Mouse (Mus musculus) heart, embryonic 16.5 days (tissue): ENCODE data around the gene Brap. TPM values are rescaled to one million over a fixed set of nuclear protein-coding genes. Genes with fewer than 3 reads are reported as not detected.
A peak's percentile ranks its signal among the peaks of the same experiment; 100 is the strongest.
"Not testable (repeated sequence)": the region's sequence is repeated elsewhere in the genome, so short reads cannot be mapped to it uniquely, and the experiment has no call there.

Experiments used
- ATAC-seq: fragments of 200-750 bp; cut with Nextera tagmentation; replicated peaks from 2 replicates; pipeline ENCODE4 v1.8.0; 2017; ENCODE audit warnings: moderate number of reproducible peaks; ENCODE audit not compliant: insufficient read depth, low FRiP score; ENCODE audit errors: extremely low read depth
- H3K27ac ChIP-seq: fragments of 300-500 bp; sonication (generic); 2 replicates; pipeline ENCODE4 v1.5.1; 2014; ENCODE audit warnings: mild to moderate bottlenecking, low read length, control low read depth, moderate library complexity
- H3K27me3 ChIP-seq: fragments of 300-500 bp; sonication (generic); 2 replicates; pipeline ENCODE4 v1.6.1; 2014; ENCODE audit warnings: low read length, mixed read lengths; ENCODE audit not compliant: control insufficient read depth, insufficient read depth
- H3K36me3 ChIP-seq: fragments of 300-500 bp; sonication (generic); 2 replicates; pipeline ENCODE4 v1.6.1; 2014; ENCODE audit not compliant: control insufficient read depth, insufficient read depth
- H3K4me1 ChIP-seq: fragments of 300-500 bp; sonication (generic); 2 replicates; pipeline ENCODE4 v1.6.1; 2014; ENCODE audit warnings: low read length, mixed read lengths; ENCODE audit not compliant: control insufficient read depth, insufficient read depth
- H3K4me2 ChIP-seq: fragments of 300-500 bp; sonication (generic); 2 replicates; pipeline ENCODE4 v1.6.1; 2014; ENCODE audit warnings: low read depth, mild to moderate bottlenecking, control low read depth, low read length
- H3K4me3 ChIP-seq: fragments of 300-500 bp; sonication (generic); 2 replicates; pipeline ENCODE4 v1.5.1; 2014; ENCODE audit warnings: mild to moderate bottlenecking, control low read depth, low read length
- H3K9ac ChIP-seq: fragments of 300-500 bp; sonication (generic); 2 replicates; pipeline ENCODE4 v1.6.1; 2014; ENCODE audit warnings: low read length, control low read depth
- H3K9me3 ChIP-seq: fragments of 300-500 bp; sonication (generic); replicated peaks from 2 replicates; pipeline ENCODE4 v1.6.1; 2016; ENCODE audit warnings: low read length; ENCODE audit not compliant: control insufficient read depth
- WGBS: fragments of 180-500 bp; shearing (Covaris S2); extraction: QIAGEN DNeasy Blood & Tissue Kit; methylation state at CpG from one replicate; pipeline ENCODE4 v1.1.7; 2014; 5-methylcytosine and 5-hydroxymethylcytosine counted together
- polyA plus RNA-seq: library from polyadenylated mRNA; unstranded; fragments of >200 nt; fragmentation: Nextera tagmentation; extraction: Ambion mirVana; gene quantifications from 2 replicates; pipeline ENCODE4 v1.2.1, GENCODE M21; 2015

Gene Brap
- polyA plus RNA-seq, 1 experiment from 2014 or later: 29.0 TPM

DNA sequence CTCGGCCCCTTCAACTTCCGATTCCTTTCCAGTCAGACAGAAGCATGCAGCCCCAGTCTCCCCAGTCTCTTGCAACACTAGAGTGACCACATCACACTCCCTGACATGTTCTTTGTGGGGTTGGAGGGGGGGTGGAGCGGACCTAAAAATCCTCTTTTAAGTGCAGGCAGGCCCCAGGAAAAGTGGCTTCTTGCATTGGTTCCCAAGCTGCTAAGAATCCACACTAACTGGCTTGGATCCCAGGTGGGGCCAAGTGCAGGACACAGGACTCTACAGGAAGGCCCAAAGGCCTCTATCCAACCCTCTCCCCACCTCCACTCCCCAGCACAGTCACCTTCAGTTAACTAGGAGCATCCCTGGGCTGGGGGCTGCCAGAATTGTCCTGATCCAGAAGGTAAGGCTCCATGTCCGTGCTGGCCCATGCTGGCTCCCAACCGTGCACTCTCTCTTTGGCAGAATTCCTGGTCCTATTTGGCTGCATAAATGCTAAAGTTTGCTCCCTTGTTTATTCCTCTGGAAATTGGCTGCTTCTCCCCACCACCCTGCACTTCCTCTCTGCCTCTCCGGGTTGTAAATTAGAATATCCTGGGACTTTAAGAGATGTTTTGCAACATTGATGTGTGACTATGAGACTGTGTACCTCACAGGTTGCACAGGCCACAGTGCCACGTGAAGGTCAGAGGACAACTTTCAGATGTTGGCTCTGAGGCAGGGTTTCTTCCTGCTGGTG is 30.3 kb downstream of the Brap start:
- ATAC-seq: no peak
- Histone ChIP-seq H3K4me1 (peaks cover 11% of the 10 kb centered on the region), H3K9me3 (no peaks in the 10 kb centered on the region), H3K4me2 (no peak overlapping the region), H3K27me3 (no peaks in the 10 kb centered on the region), H3K27ac (no peak overlapping the region), H3K4me3 (no peak overlapping the region), H3K9ac (no peak overlapping the region), H3K36me3 (peaks cover 3% of the 10 kb centered on the region; the same call in 1 of the 2 replicates)
- WGBS: 66% methylated on average over 7 of the region's 7 CpGs

DNA sequence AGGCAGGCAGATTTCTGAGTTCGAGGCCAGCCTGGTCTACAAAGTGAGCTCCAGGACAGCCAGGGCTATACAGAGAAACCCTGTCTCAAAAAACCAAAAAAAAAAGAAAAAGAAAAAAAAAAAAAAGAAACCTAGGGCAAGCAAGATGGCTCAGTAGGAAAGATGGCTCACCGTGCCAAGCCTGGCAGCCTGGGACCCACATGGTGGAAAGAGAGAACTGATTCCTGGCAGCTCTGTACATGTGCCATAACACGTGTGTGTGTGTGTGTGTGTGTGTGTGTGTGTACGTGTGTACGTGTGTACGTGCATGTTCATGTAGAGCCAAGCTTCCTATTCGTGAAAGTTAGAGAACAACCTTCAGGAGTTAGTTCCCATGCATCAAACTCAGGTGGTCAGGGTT is 31.1 kb downstream of the Brap start:
- not testable (repeated sequence) for H3K27me3 ChIP-seq, H3K9ac ChIP-seq, H3K4me1 ChIP-seq, ATAC-seq, H3K36me3 ChIP-seq, H3K4me3 ChIP-seq, H3K4me2 ChIP-seq, H3K27ac ChIP-seq, H3K9me3 ChIP-seq
- WGBS: 90% methylated on average over 7 of the region's 7 CpGs

DNA sequence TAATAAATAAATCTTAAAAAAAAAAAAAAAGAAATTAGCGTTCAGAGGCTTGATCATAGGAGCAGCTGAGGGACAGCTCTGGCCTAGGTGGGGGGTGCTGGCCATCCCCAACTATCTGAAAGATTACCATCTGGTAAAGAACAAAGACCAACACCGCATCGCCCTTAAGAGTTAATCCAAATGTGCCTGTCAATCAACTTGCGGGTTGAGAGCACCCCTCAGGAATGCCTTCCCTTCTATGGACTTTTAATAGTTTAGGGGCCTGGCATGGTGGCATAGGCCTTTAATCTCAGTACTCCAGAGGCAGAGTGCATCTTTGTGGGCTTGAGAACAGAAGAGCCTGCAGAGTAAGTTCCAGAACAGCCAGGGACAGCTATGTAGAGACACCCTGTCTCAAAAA is 32.5 kb downstream of the Brap start:
- H3K9ac ChIP-seq: no peak overlapping the region
- H3K27me3 ChIP-seq: no peaks in the 10 kb centered on the region
- no peak for ATAC-seq
- no peak overlapping the region for H3K4me2 ChIP-seq
- H3K9me3 ChIP-seq: no peaks in the 10 kb centered on the region
- 65% methylated on average over 4 of the region's 4 CpGs for WGBS
- no peaks in the 10 kb centered on the region for H3K36me3 ChIP-seq
- H3K27ac ChIP-seq: no peak overlapping the region
- peaks cover 2% of the 10 kb centered on the region; the same call in 1 of the 2 replicates for H3K4me1 ChIP-seq
- no peak overlapping the region for H3K4me3 ChIP-seq

DNA sequence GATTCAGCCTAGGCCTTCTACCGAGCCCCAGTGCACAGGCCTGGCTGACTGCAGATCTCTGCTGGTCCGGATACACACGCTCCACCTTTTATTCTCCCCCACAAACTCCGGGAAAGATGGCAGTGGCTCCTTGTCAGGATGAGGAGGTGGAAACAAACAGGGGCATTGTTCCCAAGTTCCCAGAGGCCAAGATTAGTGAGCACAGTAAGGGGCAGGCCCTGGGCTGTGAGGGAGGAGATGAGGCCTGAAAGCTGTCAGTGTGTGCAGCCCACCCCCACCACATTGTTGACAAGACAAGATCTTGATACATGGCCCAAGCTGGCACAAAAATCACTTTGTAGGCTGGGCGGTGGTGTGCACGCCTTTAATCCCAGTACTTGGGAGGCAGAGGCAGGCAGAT is 36.4 kb downstream of the Brap start:
- no peaks in the 10 kb centered on the region for H3K36me3 ChIP-seq
- no peak for ATAC-seq
- no peak overlapping the region for H3K4me3 ChIP-seq
- H3K27ac ChIP-seq: no peak overlapping the region
- H3K27me3 ChIP-seq: no peaks in the 10 kb centered on the region
- WGBS: 58% methylated on average over 6 of the region's 6 CpGs
- no peak overlapping the region for H3K9ac ChIP-seq
- H3K4me2 ChIP-seq: no peak overlapping the region
- peaks cover 12% of the 10 kb centered on the region for H3K4me1 ChIP-seq
- H3K9me3 ChIP-seq: no peaks in the 10 kb centered on the region

DNA sequence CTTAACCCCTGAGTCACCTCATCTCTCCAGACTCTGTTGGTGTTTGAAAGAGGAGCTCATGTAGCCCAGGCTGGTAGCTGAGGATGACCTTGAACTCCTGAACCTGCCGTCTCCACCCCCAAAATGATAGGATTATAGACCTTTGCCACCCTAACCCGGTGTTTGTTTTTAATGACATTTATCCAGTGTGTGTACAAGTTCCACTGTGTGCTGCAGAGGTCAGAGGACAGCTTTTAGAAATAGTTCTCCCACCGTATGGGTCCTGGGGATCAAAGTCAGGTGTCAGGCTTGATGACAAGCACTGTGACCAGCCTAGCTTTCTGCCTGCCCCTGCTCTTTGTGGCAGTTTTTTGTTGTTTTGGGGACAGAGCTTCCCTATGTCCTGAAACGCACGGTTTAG is 39.5 kb downstream of the Brap start:
- Histone ChIP-seq H3K9ac (peak overlapping the region; percentile 76), H3K4me1 (peaks cover 13% of the 10 kb centered on the region), H3K4me3 (no peak overlapping the region), H3K27me3 (no peaks in the 10 kb centered on the region), H3K36me3 (no peaks in the 10 kb centered on the region), H3K9me3 (no peaks in the 10 kb centered on the region), H3K4me2 (peak overlapping the region; percentile 64), H3K27ac (peak overlapping the region; percentile 63; the same call in 1 of the 2 replicates)
- ATAC-seq: no peak
- 49% methylated on average over 5 of the region's 5 CpGs for WGBS

DNA sequence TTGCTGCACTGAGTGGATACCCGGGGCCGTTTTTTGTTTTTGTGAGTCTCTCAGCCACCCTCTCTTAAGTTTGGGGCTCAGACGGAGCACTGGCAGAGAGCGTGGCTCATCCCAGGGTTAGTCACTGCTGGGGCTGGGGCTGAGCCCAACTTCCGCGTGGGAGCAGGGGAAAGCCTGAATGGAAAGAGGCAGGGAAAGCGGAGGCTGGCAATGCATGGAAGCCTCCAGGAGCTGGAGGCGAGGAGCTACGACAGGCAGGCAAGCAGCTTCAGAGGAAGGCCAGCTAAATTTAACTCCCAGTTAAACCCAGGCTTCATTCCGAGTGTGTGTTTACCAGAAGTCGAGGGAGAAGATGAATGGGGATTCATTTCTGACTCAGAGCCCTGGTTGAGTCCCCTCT is 40.1 kb downstream of the Brap start:
- no peaks in the 10 kb centered on the region for H3K27me3 ChIP-seq
- peak overlapping the region; percentile 76 for H3K9ac ChIP-seq
- peak overlapping the region; percentile 64 for H3K4me2 ChIP-seq
- H3K36me3 ChIP-seq: no peaks in the 10 kb centered on the region
- H3K27ac ChIP-seq: peak overlapping the region; percentile 63
- H3K9me3 ChIP-seq: no peaks in the 10 kb centered on the region
- peak overlapping the region; percentile 32 for H3K4me3 ChIP-seq
- ATAC-seq: peak; percentile 34; the same call in 1 of the 2 replicates
- peaks cover 17% of the 10 kb centered on the region for H3K4me1 ChIP-seq
- WGBS: 12% methylated on average over 11 of the region's 11 CpGs

DNA sequence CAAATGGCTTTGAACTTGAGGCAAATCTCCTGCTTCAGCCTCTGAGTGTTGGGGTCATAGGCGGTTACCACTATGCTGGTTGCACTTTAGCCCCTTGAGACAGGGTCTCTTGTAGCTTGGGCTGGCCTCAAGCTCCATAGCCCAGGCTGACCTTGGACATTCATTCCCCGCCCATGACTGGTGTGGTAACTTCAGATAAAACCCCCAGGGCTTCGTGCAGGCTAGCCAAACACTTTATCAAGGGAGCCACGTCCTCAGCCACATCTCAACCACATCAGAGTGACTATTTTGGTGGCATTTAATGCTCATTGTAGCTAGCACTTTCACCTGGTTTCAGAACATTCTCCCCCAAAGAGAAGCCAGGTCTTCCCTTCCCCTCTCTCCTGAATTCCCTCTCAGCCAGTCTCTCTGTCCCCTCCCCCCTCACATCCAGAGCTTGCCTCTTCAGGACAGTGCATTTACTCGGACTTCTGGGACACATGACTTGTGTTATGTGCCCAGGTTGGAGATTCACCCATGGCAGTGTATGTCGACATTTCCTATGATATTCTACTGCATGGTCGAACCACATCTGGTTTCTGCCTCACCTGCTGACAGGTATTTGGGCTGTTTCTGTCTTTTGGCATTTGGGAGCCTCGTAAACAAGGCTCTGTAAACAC is 40.9 kb downstream of the Brap start:
- Histone ChIP-seq H3K9me3 (no peaks in the 10 kb centered on the region), H3K27me3 (no peaks in the 10 kb centered on the region), H3K4me3 (no peak overlapping the region), H3K9ac (no peak overlapping the region), H3K36me3 (no peaks in the 10 kb centered on the region), H3K27ac (no peak overlapping the region; the same call in 1 of the 2 replicates), H3K4me2 (no peak overlapping the region), H3K4me1 (peaks cover 17% of the 10 kb centered on the region)
- WGBS: 39% methylated on average over 8 of the region's 8 CpGs
- no peak for ATAC-seq

DNA sequence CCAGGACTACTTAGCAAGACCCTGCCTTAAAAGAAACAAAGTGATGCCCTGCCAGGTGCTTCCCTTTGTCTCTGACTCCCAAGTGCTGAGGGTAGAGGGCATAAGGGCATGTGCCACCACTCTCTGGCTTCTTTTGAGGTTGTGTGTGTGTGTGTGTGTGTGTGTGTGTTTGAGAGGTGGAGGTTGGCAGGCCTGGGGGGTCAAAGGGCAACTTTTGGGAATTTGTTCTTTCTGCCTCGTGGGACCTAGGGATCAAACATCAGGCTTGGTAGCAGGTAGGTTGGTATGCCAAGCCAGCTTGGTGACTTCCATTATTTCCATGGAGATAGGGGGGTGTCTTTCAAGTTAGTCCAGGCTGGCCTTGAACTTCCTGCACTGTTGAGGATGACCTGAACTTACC is 43.0 kb downstream of the Brap start:
- ATAC-seq: no peak
- H3K4me1 ChIP-seq: peaks cover 17% of the 10 kb centered on the region
- H3K36me3 ChIP-seq: no peaks in the 10 kb centered on the region
- no peak overlapping the region for H3K4me3 ChIP-seq
- WGBS: 64% methylated on average over 1 of the region's 1 CpGs
- no peak overlapping the region for H3K27ac ChIP-seq
- no peak overlapping the region for H3K9ac ChIP-seq
- no peaks in the 10 kb centered on the region for H3K27me3 ChIP-seq
- H3K9me3 ChIP-seq: no peaks in the 10 kb centered on the region
- no peak overlapping the region for H3K4me2 ChIP-seq

DNA sequence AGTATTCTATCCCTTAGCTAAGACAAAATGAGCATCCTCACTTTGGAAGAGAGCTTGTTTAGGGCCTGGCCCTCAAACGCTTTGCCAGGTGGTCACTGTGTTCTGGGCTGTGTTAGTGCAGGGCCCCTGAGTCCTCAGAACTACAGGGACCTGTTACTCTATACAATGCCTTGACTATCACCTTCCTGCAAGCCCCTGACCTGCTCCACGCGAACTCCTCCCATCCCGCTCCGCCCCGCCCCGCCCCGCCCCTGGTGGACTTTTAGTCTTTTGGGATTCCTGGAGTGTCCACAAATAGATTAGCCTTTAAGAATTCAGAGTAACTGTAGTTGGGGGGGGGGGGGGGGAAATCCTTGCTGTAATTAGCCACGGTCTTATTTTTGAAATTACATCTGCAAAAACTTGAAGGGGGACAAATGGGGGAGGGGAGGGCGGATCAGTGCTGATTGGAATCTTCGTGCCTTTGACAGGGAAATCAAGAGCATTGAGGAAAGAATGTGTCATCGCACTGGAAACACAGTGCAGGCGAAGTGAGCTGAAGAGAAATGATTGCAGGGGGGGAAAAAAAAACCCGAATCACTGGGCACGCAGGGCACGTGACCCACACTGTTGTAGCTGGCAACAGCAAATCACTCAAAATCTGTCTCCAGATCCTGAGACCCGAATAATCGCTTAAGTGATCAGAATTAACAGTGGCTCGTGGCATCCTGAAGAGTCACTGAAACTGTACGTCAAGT is 44.3 kb downstream of the Brap start:
- Histone ChIP-seq H3K36me3 (no peaks in the 10 kb centered on the region), H3K4me1 (peaks cover 17% of the 10 kb centered on the region), H3K27me3 (no peaks in the 10 kb centered on the region), H3K27ac (no peak overlapping the region), H3K9me3 (no peaks in the 10 kb centered on the region), H3K4me2 (peak overlapping the region; percentile 70), H3K9ac (0 out of 2 replicates have a peak overlapping the region, but pooled peaks have one; percentile 38), H3K4me3 (peak overlapping the region; percentile 43)
- peak; percentile 7; the same call in 1 of the 2 replicates for ATAC-seq
- 8% methylated on average over 20 of the region's 20 CpGs for WGBS
